Mouse (Mus musculus) layer of hippocampus, adult 18-20 months (tissue): ENCODE results near the gene Pfdn6. TPM values are rescaled to one million over a fixed set of nuclear protein-coding genes. Genes with fewer than 3 reads are reported as not detected.
"Not testable (repeated sequence)": the region's sequence is repeated elsewhere in the genome, so short reads cannot be mapped to it uniquely, and the experiment has no call there.

Experiments used
- DNase-seq, 2 experiments: peaks; one replicate each; pipeline ENCODE4 v3.0.0; 2022; ENCODE audit warnings: low spot score in 2 of 2
- total RNA-seq, 2 experiments: library from RNA; stranded (reverse); gene quantifications; 2 replicates each; pipeline ENCODE4 v1.2.3; 2021

Pfdn6 gene
- total RNA-seq, 2 experiments from 2014 or later = 94.9 to 95.8 TPM

- no peak for DNase-seq
These were observed 16.2 kb upstream of the Pfdn6 start for GRCm38 (mm10) chr17:33956336-33956735.

DNA sequence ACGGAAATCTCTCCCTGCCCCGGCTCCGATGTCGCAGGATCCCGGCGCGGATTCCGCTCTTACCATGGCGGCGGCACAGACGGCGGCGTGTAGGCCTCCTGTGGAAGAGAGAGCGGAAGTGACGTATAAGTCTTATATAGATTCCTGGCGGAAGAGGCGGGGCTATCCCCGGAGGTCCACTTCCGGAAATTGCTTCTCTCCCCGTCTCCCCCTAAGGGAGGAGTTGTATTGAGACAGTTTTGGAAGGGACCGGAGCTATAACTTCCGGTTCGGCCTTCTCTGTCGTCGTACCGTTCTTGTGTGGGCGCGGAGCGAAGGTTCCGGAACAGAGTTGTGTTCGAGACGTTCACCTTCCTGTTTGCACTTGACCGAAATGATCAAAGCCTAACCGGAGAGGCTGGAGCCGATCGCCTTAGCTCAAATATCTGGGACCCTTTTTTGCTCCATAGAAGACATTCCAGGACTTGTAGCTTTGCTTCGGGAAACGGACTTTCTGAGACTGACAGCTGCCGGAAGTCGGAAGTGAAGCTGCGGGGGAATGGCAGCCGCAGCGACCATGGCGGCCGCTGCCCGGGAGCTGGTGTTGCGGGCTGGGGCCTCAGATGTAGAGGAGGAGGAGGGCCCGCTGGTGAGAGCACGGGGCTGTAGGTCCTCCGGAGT, 15.5 kb upstream of the Pfdn6 start, which contains the start of the genes Vps52 and Rps18:
TSS of gene Vps52 (plus strand) at position 258 of the 660 bp plus-strand sequence.
TSS of gene Rps18 (minus strand) at position 447 of the 660 bp plus-strand sequence.
- DNase-seq = peak; percentile 96 to 99

DNA sequence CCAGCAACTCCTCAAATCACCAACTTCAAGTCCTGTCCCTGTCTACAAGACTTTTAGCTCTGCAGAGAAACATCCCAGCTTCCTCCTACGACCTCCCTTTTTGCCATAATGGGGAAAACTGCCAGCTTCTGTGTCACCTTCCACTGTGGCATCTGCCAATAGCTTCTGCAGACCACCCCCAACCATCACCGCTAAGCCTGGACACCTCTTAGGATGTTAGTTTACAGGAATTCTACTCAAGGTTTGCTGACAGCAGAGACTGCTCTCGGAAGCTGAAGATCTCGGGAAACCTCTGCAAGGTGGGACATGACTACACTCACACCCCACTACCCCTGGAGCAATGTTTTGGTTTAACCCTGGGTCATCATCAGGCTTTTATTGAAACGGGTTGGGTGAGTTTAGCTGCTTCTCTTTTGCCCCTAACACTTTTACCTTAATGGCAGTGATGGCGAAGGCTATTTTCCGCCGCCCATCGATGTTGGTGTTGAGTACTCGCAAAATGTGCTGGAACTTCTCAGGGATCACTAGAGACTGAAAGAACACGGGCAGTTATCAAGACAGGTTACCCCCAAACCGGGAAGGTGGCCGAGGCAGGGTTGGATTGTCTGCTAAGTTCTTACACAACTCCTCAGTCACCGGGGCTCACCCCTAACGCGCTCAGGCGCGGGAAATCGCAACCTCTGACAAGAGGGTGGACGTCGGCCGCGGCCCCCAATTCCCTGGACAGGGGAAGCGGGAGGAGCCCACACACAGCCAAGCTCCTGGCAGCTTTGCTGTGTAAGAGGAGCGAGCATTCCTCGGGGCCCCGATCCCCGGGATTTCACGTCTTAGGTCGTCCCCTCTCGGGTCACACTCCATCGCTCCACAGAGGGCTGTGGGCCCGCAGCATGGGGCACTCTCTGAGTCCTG, 14.8 kb upstream of the Pfdn6 start:
- DNase-seq = no peak

- DNase-seq = no peak
These were observed 13.9 kb upstream of the Pfdn6 start for GRCm38 (mm10) chr17:33953961-33954565.

DNA sequence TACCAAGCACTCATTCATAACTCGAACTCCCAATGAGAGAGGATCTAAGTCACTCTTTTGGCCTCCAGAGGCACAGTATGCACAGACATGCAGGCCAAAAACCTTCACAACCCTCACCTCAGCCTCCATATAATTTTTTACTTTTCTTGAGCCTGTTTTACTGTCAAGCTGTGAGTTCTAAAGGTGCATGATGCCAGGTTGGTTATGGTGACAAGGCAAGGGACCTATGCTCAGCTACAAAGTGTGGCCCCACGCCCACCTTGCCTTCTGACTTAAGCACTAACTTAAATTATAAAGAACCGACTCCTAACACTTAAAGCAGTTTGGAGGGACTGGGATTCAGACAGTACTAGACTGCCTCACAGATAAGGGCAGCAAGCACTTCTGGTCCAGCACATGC, 13.2 kb upstream of the Pfdn6 start:
- DNase-seq = no peak

- DNase-seq = no peak
These were observed 12.7 kb upstream of the Pfdn6 start for GRCm38 (mm10) chr17:33952879-33953278.

DNA sequence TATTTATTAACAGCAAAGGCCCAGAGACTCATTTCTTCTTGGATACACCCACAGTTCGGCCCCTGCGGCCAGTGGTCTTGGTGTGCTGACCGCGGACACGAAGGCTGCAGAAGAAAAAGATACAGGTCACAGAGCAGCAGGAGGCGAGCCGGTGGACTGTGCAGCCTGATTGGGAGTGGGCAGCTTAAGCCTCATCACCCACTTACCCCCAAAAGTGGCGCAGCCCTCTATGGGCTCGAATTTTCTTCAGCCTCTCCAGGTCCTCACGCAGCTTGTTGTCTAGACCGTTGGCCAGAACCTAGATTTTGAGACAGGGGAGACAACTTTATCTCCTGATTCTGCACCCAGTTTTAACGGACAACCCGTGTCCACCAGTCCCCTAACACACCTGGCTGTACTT, 11.9 kb upstream of the Pfdn6 start:
- not testable (repeated sequence) for DNase-seq

DNA sequence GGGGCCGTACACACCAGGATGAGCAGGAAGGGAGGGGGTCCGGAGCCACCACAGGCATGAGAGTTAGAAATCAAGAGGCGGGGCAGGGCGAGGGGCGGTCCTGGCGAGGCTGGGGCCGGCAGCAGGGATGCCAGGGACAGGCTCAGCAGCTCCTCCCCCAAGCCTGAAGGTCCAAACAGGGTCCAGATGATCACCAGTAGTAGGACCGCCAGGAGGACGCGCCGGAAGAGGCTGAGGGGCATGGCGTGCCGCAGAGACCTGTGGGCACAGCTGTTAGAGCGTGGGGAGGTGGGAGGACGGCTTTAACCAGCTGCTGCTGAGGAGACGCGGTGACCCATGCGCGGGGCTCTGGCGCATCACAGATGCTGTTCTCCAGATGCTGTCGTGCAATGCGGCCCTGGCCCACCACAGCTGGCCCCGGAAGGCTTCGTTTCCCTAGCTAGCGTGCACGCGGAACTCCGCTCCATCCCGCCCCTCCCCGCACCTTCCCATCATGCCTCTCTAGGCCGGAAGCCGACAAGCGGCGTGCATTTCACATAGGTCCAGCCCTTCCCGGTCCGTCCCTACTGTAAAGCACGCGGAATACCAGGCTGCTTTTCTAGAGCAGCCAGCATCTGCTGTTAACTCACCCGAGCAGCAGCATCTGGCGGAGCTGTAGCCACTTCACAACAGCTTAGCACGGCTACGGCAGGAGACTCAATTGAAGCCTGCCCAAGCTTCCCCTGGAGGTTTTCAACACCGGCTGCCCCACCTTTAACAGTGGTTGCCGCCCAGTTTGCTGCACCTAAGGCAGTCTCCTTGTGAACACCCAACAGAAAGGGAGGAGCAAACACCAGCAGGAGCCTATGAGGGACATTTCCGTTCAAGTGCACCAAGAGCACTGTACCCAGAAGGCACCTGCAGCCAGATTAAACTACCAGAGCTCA, 11.1 kb upstream of the Pfdn6 start, which contains the start of gene B3galt4:
TSS of gene B3galt4 (minus strand) at position 468 of the 926 bp plus-strand sequence.
- DNase-seq = peak; percentile 70 to 82

GRCm38 (mm10) chr17:33950131-33950625, 10.0 kb upstream of the Pfdn6 start:
- DNase-seq = no peak

DNA sequence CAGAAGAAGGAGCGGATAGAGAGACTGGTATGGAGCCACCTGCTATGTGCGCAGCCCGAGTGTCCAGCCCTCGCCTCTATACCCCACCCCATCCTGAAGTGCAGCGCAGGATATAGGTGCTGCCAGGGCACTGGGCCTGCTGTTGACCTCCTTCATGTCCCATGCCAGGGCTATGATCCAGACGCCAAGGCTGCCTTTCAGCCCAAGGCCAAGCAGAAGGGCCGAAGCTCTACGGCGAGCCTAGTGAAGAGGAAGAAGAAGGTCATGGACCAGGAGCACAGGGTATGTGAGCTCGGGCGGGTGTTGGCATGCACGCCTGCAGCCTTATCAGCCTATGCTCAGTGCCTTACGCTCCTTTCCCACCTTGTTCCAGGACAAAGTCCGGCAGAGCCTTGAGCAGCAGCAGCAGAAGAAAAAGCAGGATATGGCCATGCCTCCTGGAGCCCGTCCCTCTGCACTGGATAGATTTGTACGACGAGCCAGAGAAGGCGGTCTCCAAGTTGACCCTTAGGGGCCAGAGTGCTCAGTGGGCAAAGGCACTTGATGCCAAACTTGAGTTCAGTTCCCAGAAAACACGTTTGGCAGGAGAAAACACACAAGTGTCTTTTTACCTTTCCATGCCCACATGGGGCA, 8.9 kb upstream of the Pfdn6 start:
- no peak for DNase-seq

GRCm38 (mm10) chr17:33948090-33948904, 8.2 kb upstream of the Pfdn6 start:
- DNase-seq = no peak

DNA sequence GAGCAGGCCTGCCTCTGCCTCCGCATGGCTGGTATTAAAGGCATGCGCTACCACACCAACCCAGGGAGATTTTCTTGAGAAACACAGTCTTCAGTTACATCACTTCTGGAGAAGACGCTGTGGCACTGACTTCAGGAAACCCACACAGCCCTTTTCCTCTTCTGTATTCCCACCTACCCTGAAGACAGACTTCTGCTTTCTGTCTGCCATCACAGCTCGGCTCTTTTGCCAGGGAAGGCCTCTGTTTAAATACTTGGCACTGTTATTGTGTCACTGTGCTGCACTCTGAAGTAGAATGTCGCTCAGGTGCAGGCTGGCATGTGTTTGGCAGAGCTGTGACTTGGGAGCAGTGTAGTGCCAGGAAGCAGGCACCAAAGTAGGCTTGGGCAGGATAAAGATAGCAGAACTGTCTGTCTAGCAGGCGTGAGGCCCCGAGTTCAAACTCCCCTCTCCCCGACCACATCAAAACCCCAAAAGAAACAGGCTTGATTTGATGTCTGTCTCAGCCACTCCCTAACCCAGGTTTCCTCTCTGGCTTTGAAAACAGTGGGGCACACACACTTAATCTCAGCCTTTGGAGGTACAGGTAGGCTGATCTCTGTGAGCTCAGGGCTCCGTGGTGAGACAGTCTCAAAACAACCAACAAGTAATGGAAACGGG, 7.4 kb upstream of the Pfdn6 start:
- no peak for DNase-seq

- DNase-seq = no peak
These were observed 3.3 kb upstream of the Pfdn6 start for GRCm38 (mm10) chr17:33943454-33943853.

DNA sequence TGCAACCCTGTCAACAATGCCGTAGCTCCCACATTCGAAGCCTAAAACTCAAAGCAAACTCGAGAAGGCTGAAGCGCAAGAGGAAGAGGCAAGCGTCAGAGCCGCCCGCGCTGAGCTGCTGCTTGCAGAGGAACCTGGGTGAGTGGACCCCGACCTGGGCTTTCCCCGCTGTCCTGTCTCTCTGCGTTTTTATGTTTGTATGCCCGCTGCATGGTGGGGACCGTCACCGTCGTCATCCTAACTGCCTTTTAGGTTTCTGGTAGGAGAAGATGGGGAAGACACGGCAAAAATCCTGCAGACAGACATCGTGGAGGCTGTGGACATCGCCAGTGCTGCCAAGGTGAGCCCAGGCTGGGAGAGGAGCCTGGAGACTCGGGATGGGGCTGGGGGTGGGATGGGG, 1.2 kb upstream of the Pfdn6 start:
- no peak for DNase-seq

- DNase-seq = no peak
These were observed 838 bp upstream of the Pfdn6 start for GRCm38 (mm10) chr17:33940981-33941380.

- DNase-seq = no peak
These were observed 1.4 kb downstream of the Pfdn6 start for GRCm38 (mm10) chr17:33938783-33939182.

DNA sequence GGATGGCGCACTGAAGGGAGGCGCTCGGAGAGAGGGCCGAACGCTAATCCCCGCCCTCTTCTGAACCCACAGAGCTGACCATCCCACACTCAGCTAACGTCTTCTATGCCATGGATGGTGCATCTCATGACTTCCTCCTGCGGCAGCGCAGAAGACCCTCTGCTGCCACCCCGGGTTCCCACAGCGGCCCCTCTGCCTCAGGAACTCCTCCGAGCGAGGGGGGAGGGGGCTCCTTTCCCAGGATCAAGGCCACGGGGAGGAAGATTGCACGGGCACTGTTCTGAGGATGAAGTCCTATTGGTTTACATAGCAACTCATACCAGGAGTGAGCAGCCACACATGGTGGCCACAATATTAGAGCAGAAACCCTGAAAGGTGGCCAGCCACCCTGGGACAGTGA, 3.1 kb downstream of the Pfdn6 start:
- DNase-seq = no peak

- DNase-seq = no peak
These were observed 4.6 kb downstream of the Pfdn6 start for GRCm38 (mm10) chr17:33935422-33936055.
